Mouse (Mus musculus) cerebellum, adult 2 months (tissue): ENCODE measurements around the gene Pom121l2.

Experiments used
- CTCF ChIP-seq: fragments of 200-500 bp; IDR thresholded peaks from 2 replicates; pipeline ENCODE4 v1.5.1; 2011; ENCODE audit warnings: low read depth, mild to moderate bottlenecking, control low read depth, low read length, moderate library complexity, borderline replicate concordance; ENCODE audit not compliant: insufficient read depth
- POLR2A ChIP-seq: fragments of 200-500 bp; IDR thresholded peaks from 2 replicates; pipeline ENCODE4 v1.6.1; 2011; ENCODE audit warnings: low read length, control low read depth, borderline replicate concordance; ENCODE audit not compliant: insufficient read depth

GRCm38 (mm10) chr13:22014411-22014845 is 33.4 kb downstream of the Pom121l2 start:
- TF ChIP-seq CTCF (no peak), POLR2A (no peak)
